Mouse (Mus musculus): ENCODE measurements around the gene Rprd1b.

GRCm38 (mm10) chr2:158036408-158036807 lies 8.1 kb downstream of the Rprd1b start:
- TF ChIP-seq POLR2A (IDR thresholded peaks at IDR 0.05; ENCODE audit: insufficient read length, low read depth): no peak
- TF ChIP-seq MYOG (IDR thresholded peaks at IDR 0.05; ENCODE audit: control insufficient read depth in 1 of 3, insufficient read depth in 1 of 3, insufficient read length in 2 of 3, low read depth in 2 of 3): no peak
